Mouse (Mus musculus): ENCODE data around the gene Znhit2. TPM values are rescaled to one million over a fixed set of nuclear protein-coding genes. Genes with fewer than 3 reads are reported as not detected.
A peak's percentile ranks its signal among the peaks of the same experiment; 100 is the strongest.

The Znhit2 gene
- polyA plus RNA-seq, 1 experiment, result 36.0 TPM

GRCm38 (mm10) chr19:6066571-6066970 is 5.6 kb downstream of the Znhit2 start:
- TF ChIP-seq CTCF (IDR thresholded peaks at IDR 0.05; ENCODE audit: borderline replicate concordance, extremely low read depth, insufficient read depth, insufficient read length) (no peak), POLR2A (IDR thresholded peaks at IDR 0.05; ENCODE audit: borderline replicate concordance, extremely low read depth, insufficient read depth, insufficient read length, poor library complexity, severe bottlenecking) (no peak)
- no peak for DNase-seq (ENCODE audit: low read depth)

- TF ChIP-seq CTCF (IDR thresholded peaks at IDR 0.05; ENCODE audit: borderline replicate concordance, extremely low read depth, insufficient read depth, insufficient read length) (peak; percentile 92), POLR2A (IDR thresholded peaks at IDR 0.05; ENCODE audit: borderline replicate concordance, extremely low read depth, insufficient read depth, insufficient read length, poor library complexity, severe bottlenecking) (no peak)
- peak; percentile 92 for DNase-seq (ENCODE audit: low read depth)
These were observed 6.2 kb downstream of the Znhit2 start for GRCm38 (mm10) chr19:6067011-6067723.

DNA sequence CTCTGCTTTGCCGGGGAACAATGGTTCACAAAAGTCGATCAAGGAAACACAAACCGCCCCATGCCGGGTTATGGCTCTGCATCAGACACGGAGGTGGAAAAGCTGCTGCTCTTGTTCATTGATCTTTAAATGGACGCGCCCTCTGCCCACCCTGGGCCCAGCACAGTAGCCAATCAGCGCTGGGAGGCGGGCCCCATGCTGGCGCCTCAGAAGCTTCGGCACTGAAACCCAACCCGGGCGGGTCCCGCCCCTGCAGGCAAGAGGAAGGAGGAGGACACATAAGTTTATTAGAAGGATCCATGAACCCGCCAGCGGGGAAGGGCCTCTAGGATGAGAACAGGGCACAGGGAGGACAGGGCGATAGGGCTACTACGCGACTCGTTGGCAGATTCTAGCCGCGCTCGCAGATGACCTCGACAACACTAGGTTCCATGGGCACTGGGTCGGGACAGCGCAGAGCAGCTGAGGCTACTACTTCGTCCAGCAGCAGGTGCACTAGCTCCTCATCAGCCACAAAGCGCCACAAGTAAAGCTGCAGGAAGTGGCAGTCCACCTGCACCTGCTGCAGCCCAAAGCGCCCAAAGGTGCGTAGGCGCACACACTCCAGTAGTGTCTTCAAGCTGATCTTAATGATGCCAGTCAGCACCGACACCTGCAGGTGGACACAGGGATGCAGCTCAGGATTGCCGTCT is 6.9 kb downstream of the Znhit2 start, which contains the start of gene Tm7sf2:
Gene Tm7sf2 (minus strand): TSS at position 650 of the 692 bp plus-strand sequence.
- TF ChIP-seq CTCF (IDR thresholded peaks at IDR 0.05; ENCODE audit: borderline replicate concordance, extremely low read depth, insufficient read depth, insufficient read length) (peak; percentile 3; the same call in 1 of the 2 replicates), POLR2A (IDR thresholded peaks at IDR 0.05; ENCODE audit: borderline replicate concordance, extremely low read depth, insufficient read depth, insufficient read length, poor library complexity, severe bottlenecking) (peak; percentile 20; the same call in 1 of the 2 replicates)

DNA sequence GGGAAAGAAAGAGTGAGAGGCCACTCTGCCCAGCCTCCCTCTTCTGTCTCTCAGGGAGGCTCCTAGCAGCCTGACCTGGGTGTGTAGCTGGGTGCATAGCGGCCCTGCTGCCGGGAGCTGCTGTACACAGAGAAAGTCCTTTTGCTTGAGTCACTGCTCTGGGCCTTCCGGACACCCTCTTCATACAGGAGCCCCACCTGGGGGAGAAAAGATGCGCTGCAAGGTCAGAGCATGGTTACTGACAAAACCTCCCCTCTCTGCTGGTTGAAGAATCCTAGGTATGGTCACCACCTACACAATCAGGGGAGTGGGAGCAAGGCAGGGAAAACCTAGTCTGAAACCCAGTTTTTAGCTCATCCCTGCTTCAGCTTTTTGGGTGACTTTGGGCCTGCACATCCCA is 8.0 kb downstream of the Znhit2 start:
- DNase-seq (ENCODE audit: low read depth), result no peak

More for the DNA sequence above, 6.9 kb downstream of the Znhit2 start, which contains the start of gene Tm7sf2:
- peak; percentile 96 for DNase-seq (ENCODE audit: low read depth)

DNA sequence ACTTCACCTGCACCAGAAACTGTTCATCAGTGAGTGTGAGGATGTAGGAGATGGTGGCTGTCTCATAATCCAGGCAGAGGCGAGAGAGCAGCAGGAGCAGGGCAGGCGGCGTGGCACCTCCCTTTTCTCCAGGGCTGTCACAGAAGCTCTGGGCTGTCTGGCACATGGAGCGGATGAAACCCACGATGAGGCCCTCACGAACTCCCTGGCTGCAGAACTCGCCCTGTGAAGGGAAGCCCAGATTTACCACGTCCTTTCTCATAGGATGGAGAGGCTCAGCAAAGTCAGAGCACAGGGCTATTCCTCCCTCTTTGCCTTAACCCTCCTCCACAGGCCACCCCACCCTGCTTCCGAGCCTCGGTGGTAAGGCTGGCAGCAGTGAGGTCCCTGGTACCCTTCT is 8.9 kb downstream of the Znhit2 start:
- TF ChIP-seq CTCF (IDR thresholded peaks at IDR 0.05; ENCODE audit: borderline replicate concordance, extremely low read depth, insufficient read depth, insufficient read length) (no peak), POLR2A (IDR thresholded peaks at IDR 0.05; ENCODE audit: borderline replicate concordance, extremely low read depth, insufficient read depth, insufficient read length, poor library complexity, severe bottlenecking) (no peak)
- DNase-seq (ENCODE audit: low read depth), result no peak

More for the DNA sequence above, 8.0 kb downstream of the Znhit2 start:
- TF ChIP-seq CTCF (IDR thresholded peaks at IDR 0.05; ENCODE audit: borderline replicate concordance, extremely low read depth, insufficient read depth, insufficient read length) (no peak), POLR2A (IDR thresholded peaks at IDR 0.05; ENCODE audit: borderline replicate concordance, extremely low read depth, insufficient read depth, insufficient read length, poor library complexity, severe bottlenecking) (no peak)

- TF ChIP-seq CTCF (IDR thresholded peaks at IDR 0.05; ENCODE audit: borderline replicate concordance, extremely low read depth, insufficient read depth, insufficient read length), result no peak
- no peak for TF ChIP-seq POLR2A (IDR thresholded peaks at IDR 0.05; ENCODE audit: borderline replicate concordance, extremely low read depth, insufficient read depth, insufficient read length, poor library complexity, severe bottlenecking)
- no peak for DNase-seq (ENCODE audit: low read depth)
These were observed 9.7 kb downstream of the Znhit2 start for GRCm38 (mm10) chr19:6070571-6071250.

GRCm38 (mm10) chr19:6071261-6071660 is 10.3 kb downstream of the Znhit2 start:
- no peak for DNase-seq (ENCODE audit: low read depth)
- TF ChIP-seq CTCF (IDR thresholded peaks at IDR 0.05; ENCODE audit: borderline replicate concordance, extremely low read depth, insufficient read depth, insufficient read length), result no peak
- TF ChIP-seq POLR2A (IDR thresholded peaks at IDR 0.05; ENCODE audit: borderline replicate concordance, extremely low read depth, insufficient read depth, insufficient read length, poor library complexity, severe bottlenecking), result no peak

GRCm38 (mm10) chr19:6073889-6074288 is 12.9 kb downstream of the Znhit2 start:
- no peak for DNase-seq (ENCODE audit: low read depth)
- TF ChIP-seq POLR2A (IDR thresholded peaks at IDR 0.05; ENCODE audit: borderline replicate concordance, extremely low read depth, insufficient read depth, insufficient read length, poor library complexity, severe bottlenecking) (no peak), CTCF (IDR thresholded peaks at IDR 0.05; ENCODE audit: borderline replicate concordance, extremely low read depth, insufficient read depth, insufficient read length) (no peak)

- TF ChIP-seq CTCF (IDR thresholded peaks at IDR 0.05; ENCODE audit: borderline replicate concordance, extremely low read depth, insufficient read depth, insufficient read length) (no peak), POLR2A (IDR thresholded peaks at IDR 0.05; ENCODE audit: borderline replicate concordance, extremely low read depth, insufficient read depth, insufficient read length, poor library complexity, severe bottlenecking) (no peak)
- DNase-seq (ENCODE audit: low read depth), result peak; percentile 98
These were observed 15.8 kb downstream of the Znhit2 start, which contains the start of gene Vps51 for GRCm38 (mm10) chr19:6076564-6077393. Vps51 (minus strand) TSS chr19:6077231.

- no peak for DNase-seq (ENCODE audit: low read depth)
These were observed 19.0 kb downstream of the Znhit2 start, which contains the start of gene Tmem262 for GRCm38 (mm10) chr19:6079983-6080480. Tmem262 (plus strand) TSS chr19:6080033.

More at GRCm38 (mm10) chr19:6079983-6080480, 19.0 kb downstream of the Znhit2 start, which contains the start of gene Tmem262:
- TF ChIP-seq CTCF (IDR thresholded peaks at IDR 0.05; ENCODE audit: borderline replicate concordance, extremely low read depth, insufficient read depth, insufficient read length), result no peak
- TF ChIP-seq POLR2A (IDR thresholded peaks at IDR 0.05; ENCODE audit: borderline replicate concordance, extremely low read depth, insufficient read depth, insufficient read length, poor library complexity, severe bottlenecking), result no peak

All from brain, embryonic 14.5 days (tissue).